Comparison of ENCODE assay signal across 8 mouse cellular contexts in genomic region chr9:123215621-123216440, GRCm38 (mm10). TPM values are rescaled to one million over a fixed set of nuclear protein-coding genes. Genes with fewer than 3 reads are reported as not detected.
DNase-seq lines count a peak whose midpoint lies in the region; ATAC-seq and TF ChIP-seq lines count a peak whose summit lies in the region.

Gene Cdcp1, minus strand, starts transcription at chr9:123216038.

- peak within 1 kb of the TSS; percentile 81 for H3K4me3 ChIP-seq in E14TG2a.4 (replicated peaks; ENCODE audit: low read length)
- H3K4me3 ChIP-seq in intestine, embryonic 16.5 days (ENCODE audit: low read length), result peak within 1 kb of the TSS; percentile 54
- H3K4me3 ChIP-seq in liver, embryonic 15.5 days (replicated peaks), result peak within 1 kb of the TSS; percentile 32
- H3K4me3 ChIP-seq in small intestine, adult 2 months (ENCODE audit: low read depth, low read length), result peak within 1 kb of the TSS; percentile 91

- ATAC-seq in common myeloid progenitor, adult 5-6 weeks (replicated peaks; ENCODE audit: low read depth, poor library complexity, severe bottlenecking), result peak; percentile 45; the same call in 1 of the 2 replicates
- peak; percentile 98 for ATAC-seq in intestine, embryonic 16.5 days
- peak; percentile 54 for ATAC-seq in liver, embryonic 15.5 days (ENCODE audit: insufficient read depth)
- no peak for ATAC-seq in erythroid progenitor cell, adult 5-6 weeks (replicated peaks; ENCODE audit: low FRiP score, poor library complexity, severe bottlenecking)

- H3K9ac ChIP-seq in intestine, embryonic 16.5 days (ENCODE audit: low read depth, low read length), result peak within 1 kb of the TSS; percentile 76
- no peak within 1 kb of the TSS for H3K9ac ChIP-seq in liver, embryonic 15.5 days

- TF ChIP-seq CTCF in E14TG2a.4 (conservative IDR thresholded peaks at IDR 0.05; ENCODE audit: low read length), result no peak
- TF ChIP-seq CTCF in small intestine, adult 2 months (IDR thresholded peaks at IDR 0.05; ENCODE audit: extremely low read depth, insufficient read length, insufficient replicate concordance, low read depth, low read length), result no peak

- DNase-seq in spleen, postnatal 14 days (ENCODE audit: low spot score in 2 of 2), result no peak
- DNase-seq in adrenal gland, postnatal 25 days, result no peak

- WGBS in intestine, embryonic 16.5 days, result 10% methylated on average over 43 of the region's 45 CpGs
- whole genome bisulfite sequencing in liver, embryonic 15.5 days (ENCODE audit: insufficient replicate concordance), result 15% methylated on average over 45 of the region's 45 CpGs
- 10% methylated on average over 45 of the region's 45 CpGs for WGBS in small intestine, adult 2 months

- peaks cover 11% of the 10 kb centered on the region for H3K4me1 ChIP-seq in E14TG2a.4 (replicated peaks; ENCODE audit: low read depth, low read length)
- peaks cover 7% of the 10 kb centered on the region; the same call in 1 of the 2 replicates for H3K4me1 ChIP-seq in intestine, embryonic 16.5 days (ENCODE audit: control insufficient read depth, insufficient read depth, low read length)
- no peaks in the 10 kb centered on the region; the same call in 1 of the 2 replicates for H3K4me1 ChIP-seq in liver, embryonic 15.5 days (replicated peaks)
- peaks cover 18% of the 10 kb centered on the region; the same call in 1 of the 2 replicates for H3K4me1 ChIP-seq in small intestine, adult 2 months (ENCODE audit: control insufficient read depth, insufficient read depth, insufficient read length, low read length)

- peak within 1 kb of the TSS; percentile 43 for H3K27ac ChIP-seq in intestine, embryonic 16.5 days (ENCODE audit: low read length)
- no peak within 1 kb of the TSS for H3K27ac ChIP-seq in liver, embryonic 15.5 days (replicated peaks)
- H3K27ac ChIP-seq in small intestine, adult 2 months (ENCODE audit: insufficient read depth, low read depth, low read length), result peak within 1 kb of the TSS; percentile 96

- peak within 1 kb of the TSS; percentile 32 for H3K4me2 ChIP-seq in intestine, embryonic 16.5 days (ENCODE audit: low read depth, low read length)
- peak within 1 kb of the TSS; percentile 53 for H3K4me2 ChIP-seq in liver, embryonic 15.5 days

- peak; percentile 49; the same call in 1 of the 2 replicates for TF ChIP-seq POLR2A in small intestine, adult 2 months (IDR thresholded peaks at IDR 0.05; ENCODE audit: low read depth, low read length)

- H3K27me3 ChIP-seq in E14TG2a.4 (ENCODE audit: insufficient read depth, low read length), result peaks cover 29% of the 10 kb centered on the region
- H3K27me3 ChIP-seq in intestine, embryonic 16.5 days (replicated peaks; ENCODE audit: control insufficient read depth, insufficient read depth, low read length), result no peaks in the 10 kb centered on the region
- H3K27me3 ChIP-seq in liver, embryonic 15.5 days, result peaks cover 24% of the 10 kb centered on the region
- no peaks in the 10 kb centered on the region for H3K27me3 ChIP-seq in small intestine, adult 2 months (ENCODE audit: control insufficient read depth, insufficient read depth, low read length)

- H3K9me3 ChIP-seq in E14TG2a.4 (ENCODE audit: low read length), result no peaks in the 10 kb centered on the region
- H3K9me3 ChIP-seq in intestine, embryonic 16.5 days (ENCODE audit: control insufficient read depth, low read length), result no peaks in the 10 kb centered on the region
- H3K9me3 ChIP-seq in liver, embryonic 15.5 days (replicated peaks), result no peaks in the 10 kb centered on the region

- no peaks in the 10 kb centered on the region for H3K36me3 ChIP-seq in E14TG2a.4 (ENCODE audit: insufficient read depth, low read length)
- no peaks in the 10 kb centered on the region for H3K36me3 ChIP-seq in intestine, embryonic 16.5 days (ENCODE audit: control insufficient read depth, insufficient read depth, low read length)
- no peaks in the 10 kb centered on the region for H3K36me3 ChIP-seq in liver, embryonic 15.5 days (replicated peaks)
- H3K36me3 ChIP-seq in small intestine, adult 2 months (ENCODE audit: control insufficient read depth, insufficient read depth, low read length), result no peaks in the 10 kb centered on the region; the same call in 1 of the 2 replicates

RNA-seq across cellular contexts. Expression of gene Cdcp1, which starts in this region (rescaled TPM):
- total RNA-seq in common myeloid progenitor, adult 5-6 weeks (2017), result 0.27 and 0.39 TPM in 2 replicates
- polyA plus RNA-seq in intestine, embryonic 16.5 days (2015; fragmentation: Nextera tagmentation; extraction: Ambion mirVana), result 14.1 and 14.2 TPM in 2 replicates
- polyA plus RNA-seq in liver, embryonic 15.5 days (2015; fragmentation: Nextera tagmentation; extraction: Ambion mirVana), result 0.46 and 0.59 TPM in 2 replicates
- polyA plus RNA-seq in small intestine, adult 2 months (2012; rRNA removed), result 16.4 and 25.7 TPM in 2 replicates
- not detected in 2 replicates for total RNA-seq in erythroid progenitor cell, adult 5-6 weeks (2015; ENCODE audit: low replicate concordance)
- not detected in 2 replicates for total RNA-seq in erythroid progenitor cell, adult 5-6 weeks (2017; ENCODE audit: low replicate concordance)
- 0.12 and 0.24 TPM in 2 replicates for total RNA-seq in adrenal gland, postnatal 25 days (2021)

Comparison
In these comparisons a context has a peak if more than half of its experiments do, and no peak if none do; other contexts are left out.
1. Peak in ATAC-seq in common myeloid progenitor, adult 5-6 weeks; RNA of the gene not detected or under 1 TPM.
2. Peak in ATAC-seq, H3K4me3 ChIP-seq and H3K4me2 ChIP-seq in liver, embryonic 15.5 days; RNA of the gene not detected or under 1 TPM.
3. H3K4me3 ChIP-seq: peak in every context shown above with its lines; median percentile 91 in small intestine, adult 2 months; 81 in E14TG2a.4; 54 in intestine, embryonic 16.5 days; 32 in liver, embryonic 15.5 days.